Mouse (Mus musculus): ENCODE measurements around the gene Cops2.

GRCm38 (mm10) chr2:125801947-125802346 is 57.0 kb downstream of the Cops2 start:
- no peak for TF ChIP-seq CTCF (IDR thresholded peaks at IDR 0.05; ENCODE audit: borderline replicate concordance, extremely low read depth, insufficient read depth, insufficient read length)
- no peak for TF ChIP-seq POLR2A (IDR thresholded peaks at IDR 0.05; ENCODE audit: borderline replicate concordance, extremely low read depth, insufficient read depth, insufficient read length, poor library complexity, severe bottlenecking)

Data from brain, embryonic 14.5 days (tissue).